Mouse (Mus musculus) forebrain, embryonic 16.5 days (tissue): Measurements from ENCODE around the gene Gm20388. TPM values are rescaled to one million over a fixed set of nuclear protein-coding genes. Genes with fewer than 3 reads are reported as not detected.
A peak's percentile ranks its signal among the peaks of the same experiment; 100 is the strongest.

ENCODE experiments used
- ATAC-seq: fragments of 200-750 bp; cut with Nextera tagmentation; 2 replicates; pipeline ENCODE4 v1.8.0; 2017; ENCODE audit warnings: mild to moderate bottlenecking, moderate library complexity
- H3K27ac ChIP-seq: fragments of 300-500 bp; sonication (generic); 2 replicates; pipeline ENCODE4 v1.5.1; 2014; ENCODE audit warnings: low read length, control low read depth
- H3K27me3 ChIP-seq: fragments of 300-500 bp; sonication (generic); replicated peaks from 2 replicates; pipeline ENCODE4 v1.6.1; 2014; ENCODE audit warnings: low read length; ENCODE audit not compliant: control insufficient read depth, insufficient read depth
- H3K36me3 ChIP-seq: fragments of 300-500 bp; sonication (generic); 2 replicates; pipeline ENCODE4 v1.6.1; 2014; ENCODE audit not compliant: control insufficient read depth, insufficient read depth
- H3K4me1 ChIP-seq: fragments of 300-500 bp; sonication (generic); replicated peaks from 2 replicates; pipeline ENCODE4 v1.6.1; 2014; ENCODE audit warnings: low read length; ENCODE audit not compliant: control insufficient read depth, insufficient read depth
- H3K4me2 ChIP-seq: fragments of 300-500 bp; sonication (generic); 2 replicates; pipeline ENCODE4 v1.6.1; 2014; ENCODE audit warnings: mild to moderate bottlenecking, low read length, control low read depth
- H3K4me3 ChIP-seq: fragments of 300-500 bp; sonication (generic); replicated peaks from 2 replicates; pipeline ENCODE4 v1.5.1; 2014; ENCODE audit warnings: mild to moderate bottlenecking, low read length, control low read depth
- H3K9ac ChIP-seq: fragments of 300-500 bp; sonication (generic); replicated peaks from 2 replicates; pipeline ENCODE4 v1.6.1; 2014; ENCODE audit warnings: low read depth, low read length, control low read depth
- H3K9me3 ChIP-seq: fragments of 300-500 bp; sonication (generic); 2 replicates; pipeline ENCODE4 v1.6.1; 2016; ENCODE audit warnings: low read length; ENCODE audit not compliant: control insufficient read depth
- WGBS: fragments of 180-500 bp; shearing (Covaris S2); extraction: QIAGEN DNeasy Blood & Tissue Kit; methylation state at CpG from one replicate; pipeline ENCODE4 v1.1.7; 2014; 5-methylcytosine and 5-hydroxymethylcytosine counted together
- polyA plus RNA-seq: library from polyadenylated mRNA; unstranded; fragments of >200 nt; fragmentation: Nextera tagmentation; extraction: Ambion mirVana; gene quantifications from 2 replicates; pipeline ENCODE4 v1.2.1, GENCODE M21; 2015

Gene Gm20388
- polyA plus RNA-seq, 1 experiment from 2014 or later: 4.7 TPM

DNA sequence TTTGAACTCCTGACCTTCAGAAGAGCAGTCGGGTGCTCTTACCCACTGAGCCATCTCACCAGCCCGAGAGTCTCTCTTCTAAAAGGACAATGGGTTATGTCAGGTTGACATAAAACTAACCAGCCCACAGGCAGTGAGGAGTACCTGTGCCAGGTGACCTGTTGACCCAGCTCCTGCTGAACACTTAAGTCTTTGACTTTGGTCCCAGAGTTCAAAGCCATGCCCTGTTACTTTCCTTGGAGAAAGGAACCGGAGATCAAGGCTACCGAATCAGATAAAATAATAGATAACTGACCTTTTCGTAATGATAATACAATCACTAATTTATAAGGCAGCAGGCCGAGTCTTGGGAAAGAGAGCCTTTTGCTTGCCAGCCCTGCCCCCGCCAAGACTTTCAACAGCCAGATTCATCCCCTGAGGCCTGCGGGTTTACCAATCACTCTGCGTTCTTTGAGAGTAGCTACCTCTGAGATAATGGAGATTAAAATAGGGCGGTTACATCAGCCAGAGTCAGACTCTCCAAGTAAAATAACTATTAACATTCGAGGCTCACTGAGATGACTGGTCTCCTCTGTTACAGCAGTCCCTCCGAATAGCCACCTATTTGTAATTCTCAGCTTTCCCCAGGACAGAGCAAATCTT, 2021.5 kb downstream of the Gm20388 start:
- Histone ChIP-seq H3K9ac (no peak overlapping the region), H3K27me3 (no peaks in the 10 kb centered on the region), H3K27ac (no peak overlapping the region), H3K4me3 (no peak overlapping the region), H3K4me1 (peaks cover 20% of the 10 kb centered on the region), H3K9me3 (no peaks in the 10 kb centered on the region), H3K4me2 (no peak overlapping the region), H3K36me3 (no peaks in the 10 kb centered on the region)
- no peak for ATAC-seq
- 64% methylated on average over 12 of the region's 12 CpGs for WGBS

DNA sequence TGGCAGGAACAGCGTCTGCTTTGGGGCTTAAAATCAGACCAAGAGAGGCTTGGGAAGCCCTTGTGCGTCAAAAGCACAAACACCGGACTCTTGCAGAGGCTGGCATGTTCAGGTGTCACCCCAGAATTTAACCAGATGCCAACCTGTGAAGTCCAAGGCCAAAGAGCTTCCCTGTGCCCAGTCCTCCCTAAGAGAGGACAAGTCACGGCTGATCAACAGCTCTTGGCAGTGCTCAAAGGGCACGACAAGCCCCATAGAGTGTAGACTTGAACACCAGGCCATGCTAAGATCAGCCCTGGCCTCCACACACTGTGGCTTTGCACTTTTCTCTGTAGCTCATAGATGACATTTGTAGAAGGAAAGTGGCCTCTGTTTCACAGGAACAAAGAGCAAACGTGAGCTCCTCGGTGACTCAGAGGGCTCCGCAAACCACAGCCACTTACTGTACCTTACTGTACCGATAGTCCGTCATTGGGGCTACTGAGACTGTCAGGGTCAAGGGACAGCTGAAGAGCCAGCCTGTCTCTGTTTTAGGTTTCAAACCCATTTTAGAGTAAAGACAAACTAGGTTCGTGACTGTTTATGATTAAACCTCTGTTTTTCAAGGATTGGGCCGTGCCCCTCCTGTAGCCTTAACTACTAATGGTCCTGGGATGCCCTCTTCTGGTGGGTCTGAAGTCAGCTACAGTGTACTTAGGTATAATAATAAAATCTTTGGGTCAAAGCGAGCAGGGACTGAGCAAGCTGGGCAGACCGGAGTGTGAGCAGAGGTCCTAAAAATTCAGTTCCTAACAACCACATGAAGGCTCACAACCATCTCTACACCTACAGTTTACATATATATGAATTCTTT, 2022.3 kb downstream of the Gm20388 start:
- 82% methylated on average over 14 of the region's 14 CpGs for WGBS
- Histone ChIP-seq H3K36me3 (no peaks in the 10 kb centered on the region), H3K27ac (no peak overlapping the region), H3K4me2 (no peak overlapping the region), H3K9ac (no peak overlapping the region), H3K4me3 (no peak overlapping the region), H3K9me3 (no peaks in the 10 kb centered on the region), H3K27me3 (no peaks in the 10 kb centered on the region), H3K4me1 (peaks cover 20% of the 10 kb centered on the region)
- no peak for ATAC-seq

DNA sequence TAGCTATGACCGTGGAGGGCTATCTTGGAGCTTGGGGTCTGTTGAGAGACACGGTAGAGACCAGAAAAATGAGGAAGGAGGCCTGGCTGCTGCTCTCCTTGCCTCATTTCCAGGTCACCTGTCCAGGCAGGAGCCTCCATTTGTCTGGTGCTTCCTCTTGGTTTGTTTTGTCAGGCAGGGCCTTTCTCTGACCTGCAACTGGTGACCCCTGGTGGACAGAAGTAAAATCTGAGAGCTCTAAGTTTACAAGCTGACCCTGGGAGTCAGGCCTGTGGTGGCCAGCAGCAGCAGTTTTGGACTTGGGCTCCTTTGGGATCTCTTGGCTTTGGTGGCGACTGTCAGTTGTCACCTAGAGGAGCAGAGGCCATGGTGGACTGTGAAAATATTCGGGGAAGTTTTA, 2023.9 kb downstream of the Gm20388 start:
- Histone ChIP-seq H3K4me3 (no peak overlapping the region), H3K4me2 (no peak overlapping the region), H3K4me1 (peaks cover 20% of the 10 kb centered on the region), H3K9ac (no peak overlapping the region), H3K27me3 (no peaks in the 10 kb centered on the region), H3K9me3 (no peaks in the 10 kb centered on the region), H3K27ac (peak overlapping the region; percentile 54), H3K36me3 (no peaks in the 10 kb centered on the region)
- no peak for ATAC-seq
- WGBS: 44% methylated on average over 4 of the region's 4 CpGs

DNA sequence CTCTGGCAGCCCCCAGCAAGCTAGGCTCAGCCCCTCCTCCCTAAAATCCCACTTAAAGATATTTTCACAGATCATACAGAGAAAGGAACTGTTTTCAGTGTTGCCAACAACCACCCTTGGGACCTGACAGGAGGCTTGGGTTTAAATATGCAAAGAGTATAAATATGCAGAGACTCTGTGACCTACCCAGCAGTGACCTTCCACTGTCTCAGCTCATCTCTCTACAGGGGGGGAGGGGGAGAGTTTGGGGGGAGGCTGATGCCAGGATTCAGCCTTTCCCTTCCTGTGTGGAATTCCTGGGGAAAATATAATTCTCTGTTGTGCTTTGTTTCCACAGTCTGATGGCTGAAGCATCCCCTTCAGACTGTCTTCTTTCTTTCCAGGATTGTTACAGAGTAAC, 2024.3 kb downstream of the Gm20388 start:
- Histone ChIP-seq H3K9me3 (no peaks in the 10 kb centered on the region), H3K27me3 (no peaks in the 10 kb centered on the region), H3K9ac (no peak overlapping the region), H3K4me3 (no peak overlapping the region), H3K4me2 (no peak overlapping the region), H3K27ac (peak overlapping the region; percentile 54), H3K36me3 (no peaks in the 10 kb centered on the region), H3K4me1 (peaks cover 20% of the 10 kb centered on the region)
- 0 out of 2 replicates have a peak, but pooled peaks have one; percentile 16 for ATAC-seq

DNA sequence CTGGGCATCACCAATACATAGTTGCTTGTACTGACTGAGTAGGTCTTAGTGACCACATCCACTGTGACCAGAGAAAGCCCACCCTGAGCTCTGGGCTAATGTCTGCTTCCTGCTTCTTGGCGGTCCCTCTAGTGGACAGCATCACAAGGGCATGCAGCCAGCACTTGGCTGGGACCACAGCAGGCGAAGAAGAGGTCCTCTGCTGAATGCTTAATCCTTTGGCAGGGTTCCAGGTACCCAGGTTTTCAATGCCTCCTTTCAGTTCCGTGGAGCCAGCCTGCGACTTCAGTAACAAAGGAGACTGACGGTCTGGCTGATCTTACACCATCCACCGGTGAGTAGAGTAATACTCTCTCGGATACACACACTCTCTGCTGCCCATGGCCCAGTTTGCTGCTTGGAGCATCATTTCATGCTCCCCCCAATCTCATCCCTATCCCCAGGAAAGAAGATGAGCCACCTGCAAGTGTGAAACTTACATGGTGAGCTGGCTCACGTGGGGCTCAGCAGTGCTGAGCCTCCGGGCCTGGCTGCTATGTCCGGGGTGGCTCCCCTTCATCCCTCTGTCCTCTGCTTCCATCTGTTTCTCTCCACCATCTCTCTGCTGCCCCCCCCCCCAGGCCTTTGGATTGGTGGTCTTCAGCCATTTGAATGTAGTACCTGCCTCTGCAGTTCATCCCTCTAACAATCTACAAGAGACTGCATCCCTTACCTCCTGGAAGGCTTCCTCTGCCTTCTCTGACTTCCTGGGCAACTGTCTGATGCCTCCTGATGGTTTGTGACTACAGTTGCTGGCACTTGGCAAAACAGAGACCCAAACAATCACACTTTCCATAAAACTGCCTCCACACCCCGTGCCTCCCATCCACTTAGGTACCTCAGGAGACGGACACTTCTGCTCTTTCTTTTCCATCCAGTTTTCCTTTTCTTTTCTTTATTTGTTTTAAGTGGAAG, 2025.0 kb downstream of the Gm20388 start:
- Histone ChIP-seq H3K9ac (peak overlapping the region; percentile 7; the same call in 1 of the 2 replicates), H3K27me3 (no peaks in the 10 kb centered on the region), H3K27ac (peak overlapping the region; percentile 54), H3K4me2 (peak overlapping the region; percentile 27), H3K4me3 (no peak overlapping the region), H3K36me3 (no peaks in the 10 kb centered on the region), H3K4me1 (peaks cover 20% of the 10 kb centered on the region), H3K9me3 (no peaks in the 10 kb centered on the region)
- peak; percentile 83 for ATAC-seq
- 18% methylated on average over 12 of the region's 12 CpGs for WGBS

DNA sequence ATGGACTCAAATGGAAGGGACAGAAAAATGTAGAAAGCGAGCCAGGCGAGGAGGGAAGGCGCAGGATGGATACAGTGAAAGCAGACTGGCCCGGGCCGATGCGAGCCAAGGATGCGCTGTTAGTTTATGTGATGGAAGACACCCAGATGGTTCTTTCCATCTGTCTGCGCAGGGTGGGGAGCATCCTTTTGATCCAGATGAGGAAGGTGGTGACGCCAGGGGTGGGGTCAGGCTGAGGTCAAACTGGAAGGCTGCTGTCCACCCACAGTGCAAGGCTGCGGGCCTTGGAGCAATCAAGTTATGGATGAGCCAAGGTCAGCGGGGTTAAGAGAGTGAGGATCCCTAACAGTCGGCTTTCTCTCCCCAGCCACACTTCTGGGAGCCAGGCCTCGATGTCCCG, 2025.8 kb downstream of the Gm20388 start:
- Histone ChIP-seq H3K4me3 (no peak overlapping the region), H3K9ac (no peak overlapping the region), H3K36me3 (no peaks in the 10 kb centered on the region), H3K9me3 (no peaks in the 10 kb centered on the region), H3K4me2 (no peak overlapping the region), H3K27me3 (no peaks in the 10 kb centered on the region), H3K27ac (no peak overlapping the region), H3K4me1 (peaks cover 20% of the 10 kb centered on the region)
- 73% methylated on average over 14 of the region's 14 CpGs for WGBS
- no peak for ATAC-seq

DNA sequence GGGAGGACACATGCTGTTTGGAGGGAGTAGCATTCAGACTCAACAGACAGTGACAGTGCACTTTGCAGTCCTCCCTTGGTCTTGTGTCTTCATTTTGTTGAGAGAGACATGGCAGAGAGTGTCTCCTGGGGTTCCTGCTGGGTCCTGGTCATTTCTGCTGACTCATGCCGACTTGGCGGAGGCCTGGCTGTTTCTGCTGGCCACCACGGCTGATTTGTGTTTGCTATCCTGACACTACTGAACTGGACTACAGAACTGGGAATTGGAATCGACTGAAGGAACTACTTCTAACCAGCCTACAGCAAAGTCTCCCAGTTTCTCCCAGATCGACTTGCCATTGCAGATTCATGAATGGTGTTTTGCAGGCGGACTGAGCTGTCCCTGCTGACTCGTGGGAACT, 2028.1 kb downstream of the Gm20388 start:
- Histone ChIP-seq H3K27ac (no peak overlapping the region), H3K9ac (no peak overlapping the region), H3K4me3 (no peak overlapping the region), H3K9me3 (no peaks in the 10 kb centered on the region), H3K4me1 (peaks cover 20% of the 10 kb centered on the region), H3K36me3 (no peaks in the 10 kb centered on the region), H3K4me2 (no peak overlapping the region), H3K27me3 (no peaks in the 10 kb centered on the region)
- ATAC-seq: no peak
- WGBS: 84% methylated on average over 7 of the region's 7 CpGs

DNA sequence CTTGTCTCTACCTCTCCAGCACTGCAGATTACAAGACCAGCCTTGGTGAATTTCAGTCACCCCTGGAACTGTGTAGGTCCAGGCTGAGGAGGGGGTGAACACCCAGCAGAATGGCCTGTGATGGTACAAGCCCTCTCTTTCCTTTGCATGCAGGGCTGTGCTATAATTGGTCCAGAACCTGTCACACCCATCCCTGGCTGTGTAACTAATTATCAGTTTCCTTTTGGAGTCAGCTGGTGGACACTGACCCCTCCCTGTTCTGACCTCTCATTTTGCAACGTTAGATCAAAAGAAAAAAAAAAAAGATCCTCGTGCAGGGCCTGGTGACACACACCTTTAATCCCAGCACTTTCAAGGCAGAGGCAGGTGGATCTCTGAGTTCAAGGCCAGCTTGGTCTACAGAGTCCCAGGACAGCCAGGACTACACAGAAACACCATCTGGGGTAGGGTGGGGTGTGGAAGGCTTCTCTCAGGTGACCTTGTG, 2032.5 kb downstream of the Gm20388 start:
- ATAC-seq: no peak
- no peaks in the 10 kb centered on the region for H3K27me3 ChIP-seq
- 41% methylated on average over 2 of the region's 2 CpGs for WGBS

DNA sequence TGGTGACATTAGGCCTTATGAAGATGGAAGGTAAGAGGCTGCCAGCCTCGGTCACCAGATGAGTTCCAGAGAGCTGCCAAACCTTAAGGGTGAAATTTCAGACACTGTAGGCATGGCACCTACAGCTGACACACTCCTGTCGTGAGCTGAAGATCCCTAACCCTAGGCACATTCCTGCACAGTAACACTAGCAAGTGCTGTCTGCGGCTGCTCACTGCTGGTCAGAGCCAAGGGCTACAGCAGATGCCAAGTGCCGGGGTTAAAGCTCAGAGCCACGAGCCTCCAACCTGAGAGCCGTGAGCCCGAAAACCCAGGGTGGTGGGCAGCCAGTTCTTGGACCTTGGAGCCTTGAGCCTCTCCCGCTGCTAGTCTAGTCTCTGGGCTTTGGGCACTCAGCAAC, 2033.1 kb downstream of the Gm20388 start:
- H3K4me3 ChIP-seq: no peak overlapping the region
- H3K27me3 ChIP-seq: no peaks in the 10 kb centered on the region
- no peak for ATAC-seq
- no peaks in the 10 kb centered on the region for H3K36me3 ChIP-seq
- H3K27ac ChIP-seq: no peak overlapping the region
- H3K4me1 ChIP-seq: peaks cover 17% of the 10 kb centered on the region
- no peak overlapping the region for H3K9ac ChIP-seq
- no peaks in the 10 kb centered on the region for H3K9me3 ChIP-seq
- H3K4me2 ChIP-seq: no peak overlapping the region
- WGBS: 82% methylated on average over 8 of the region's 8 CpGs

More for the DNA sequence above, 2032.5 kb downstream of the Gm20388 start:
- H3K27ac ChIP-seq: no peak overlapping the region
- H3K36me3 ChIP-seq: no peaks in the 10 kb centered on the region
- H3K9ac ChIP-seq: no peak overlapping the region
- H3K9me3 ChIP-seq: no peaks in the 10 kb centered on the region
- H3K4me3 ChIP-seq: no peak overlapping the region
- H3K4me2 ChIP-seq: no peak overlapping the region
- H3K4me1 ChIP-seq: peaks cover 11% of the 10 kb centered on the region
